Mouse (Mus musculus) olfactory bulb, adult 2 months (tissue): ENCODE results near the gene Ltf. TPM values are rescaled to one million over a fixed set of nuclear protein-coding genes. Genes with fewer than 3 reads are reported as not detected.

Experiments
- H3K27ac ChIP-seq: fragments of 200-500 bp; 2 replicates; pipeline ENCODE4 v1.5.1; 2012; ENCODE audit warnings: low read depth, low read length; ENCODE audit not compliant: insufficient read depth
- H3K4me1 ChIP-seq: fragments of 200-500 bp; 2 replicates; pipeline ENCODE4 v1.6.1; 2012; ENCODE audit warnings: low read length; ENCODE audit not compliant: control insufficient read depth, insufficient read depth
- H3K4me3 ChIP-seq: fragments of 200-500 bp; 2 replicates; pipeline ENCODE4 v1.5.1; 2012; ENCODE audit warnings: mild to moderate bottlenecking, low read depth, low read length, moderate library complexity; ENCODE audit not compliant: insufficient read depth
- CTCF ChIP-seq: fragments of 200-500 bp; IDR thresholded peaks from 2 replicates; pipeline ENCODE4 v1.5.1; 2012; ENCODE audit warnings: low read depth, mild to moderate bottlenecking, low read length, moderate library complexity; ENCODE audit not compliant: insufficient read depth
- POLR2A ChIP-seq: fragments of 200-500 bp; IDR thresholded peaks from 2 replicates; pipeline ENCODE4 v1.6.1; 2012; ENCODE audit warnings: mild to moderate bottlenecking, low read depth, low read length, moderate library complexity; ENCODE audit not compliant: insufficient read depth
- WGBS: fragments of 180-500 bp; shearing (Covaris S2); methylation state at CpG from one replicate; pipeline ENCODE4 v1.1.7; 2018; 5-methylcytosine and 5-hydroxymethylcytosine counted together
- polyA plus RNA-seq: library from polyadenylated mRNA; stranded (reverse); fragments of >200 nt; gene quantifications from 2 replicates; pipeline ENCODE4 v1.2.4, GENCODE M21; 2012; ENCODE audit warnings: low replicate concordance; ENCODE audit not compliant: missing spikeins, insufficient read depth, insufficient read length

Gene Ltf
- polyA plus RNA-seq, 1 experiment: not detected

DNA sequence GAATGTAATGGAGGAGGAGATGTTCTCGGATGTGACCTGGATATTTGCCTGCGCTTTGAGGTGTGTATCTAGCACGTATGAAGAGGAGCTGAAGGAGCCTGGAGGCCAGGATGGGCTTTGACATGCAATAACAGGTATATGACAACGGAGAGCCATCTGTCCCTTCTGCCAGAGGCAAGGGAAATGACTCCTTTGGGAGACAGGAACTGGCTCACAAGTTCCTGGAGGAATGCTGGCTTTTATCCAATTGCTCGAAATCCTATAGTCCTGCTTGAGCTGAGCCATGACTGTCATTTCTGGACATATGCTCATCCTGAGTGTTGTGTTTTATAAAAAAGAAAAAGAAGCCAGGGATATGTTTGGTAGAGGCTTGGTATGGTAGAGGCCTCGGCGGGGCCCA is 69.8 kb downstream of the Ltf start:
- no peaks in the 10 kb centered on the region for H3K4me1 ChIP-seq
- TF ChIP-seq CTCF (no peak), POLR2A (no peak)
- no peak overlapping the region for H3K4me3 ChIP-seq
- no peak overlapping the region for H3K27ac ChIP-seq
- WGBS: 67% methylated on average over 7 of the region's 7 CpGs

Other genes starting within 250 kb of the Ltf start
- gene Prss42, start 221.1 kb upstream of the Ltf start, polyA plus RNA-seq: not detected in 2 replicates
- not detected in 2 replicates for gene Prss44, start 205.3 kb upstream of the Ltf start, polyA plus RNA-seq
- not detected in 2 replicates for gene Prss43, start 192.6 kb upstream of the Ltf start, polyA plus RNA-seq
- gene Prss45, start 184.7 kb upstream of the Ltf start, polyA plus RNA-seq: not detected in 2 replicates
- gene Prss46, start 174.8 kb upstream of the Ltf start, polyA plus RNA-seq: not detected in 2 replicates
- gene Prss50, start 161.3 kb upstream of the Ltf start, polyA plus RNA-seq: not detected in 2 replicates
- gene Als2cl, start 139.4 kb upstream of the Ltf start, polyA plus RNA-seq: not detected in 2 replicates
- gene Tmie, start 139.2 kb upstream of the Ltf start, polyA plus RNA-seq: not detected in 2 replicates
- gene Fam240a, start 102.4 kb upstream of the Ltf start, polyA plus RNA-seq: not detected in 2 replicates
- gene Tdgf1, start 73.1 kb upstream of the Ltf start, polyA plus RNA-seq: not detected in 2 replicates
- not detected in 2 replicates for gene Lrrc2, start 67.7 kb upstream of the Ltf start, polyA plus RNA-seq
- gene Rtp3, start 28.7 kb upstream of the Ltf start, polyA plus RNA-seq: not detected in 2 replicates
- not detected in 2 replicates for gene Ccrl2, start 38.2 kb downstream of the Ltf start, polyA plus RNA-seq
- gene Lrrfip2, start 98.3 kb downstream of the Ltf start, polyA plus RNA-seq: not detected in 2 replicates